Mouse (Mus musculus) ovary, postnatal 36 days (tissue): Measurements from ENCODE around the gene Hist1h2ab.

ENCODE experiments used
- DNase-seq: peaks from one replicate; pipeline ENCODE4 v3.0.0; 2022; ENCODE audit warnings: low spot score, mixed read lengths

Gene Hist1h2ab

GRCm38 (mm10) chr13:23778339-23778738, 27.4 kb downstream of the Hist1h2ab start:
- no peak for DNase-seq

DNA sequence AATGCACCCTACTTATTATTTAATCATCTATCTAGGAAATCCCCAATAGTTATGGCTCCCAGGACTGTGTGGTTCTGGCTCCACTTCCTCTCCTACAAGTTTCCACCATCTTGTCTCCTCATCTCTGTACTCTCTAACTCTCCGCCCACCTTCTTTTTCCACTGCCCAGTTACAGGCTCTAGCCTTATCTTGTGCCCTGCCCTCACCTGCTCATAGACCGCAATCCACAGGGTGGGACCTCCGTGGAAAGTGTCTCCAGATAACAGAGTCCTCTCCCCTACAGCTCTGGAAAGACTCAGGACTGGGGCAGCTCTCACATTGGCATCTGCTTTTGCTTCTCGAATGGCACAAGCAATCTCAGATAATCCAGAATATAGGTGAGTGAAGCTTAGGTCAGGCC, 28.1 kb downstream of the Hist1h2ab start:
- no peak for DNase-seq

GRCm38 (mm10) chr13:23792520-23792919, 41.6 kb downstream of the Hist1h2ab start:
- DNase-seq, result no peak

DNA sequence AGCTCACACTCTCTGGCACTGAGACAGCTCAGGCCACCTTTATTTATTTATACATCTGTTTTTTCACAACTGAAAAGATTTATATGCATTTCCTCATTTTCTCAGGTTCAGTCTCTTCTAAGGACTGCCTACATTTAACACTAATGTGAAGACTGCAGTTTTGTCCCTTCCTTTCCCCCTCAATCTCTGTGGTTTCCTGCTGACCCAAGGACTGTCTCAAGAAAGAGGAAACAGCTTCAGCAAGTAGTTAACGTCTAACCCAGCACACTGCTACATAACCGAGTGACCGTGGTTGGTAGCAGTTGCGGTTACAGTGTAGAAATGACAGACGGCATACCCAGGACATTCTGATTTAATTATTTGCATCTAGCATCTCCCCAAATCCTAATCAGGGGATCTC, 48.5 kb downstream of the Hist1h2ab start:
- DNase-seq, result no peak
